Mouse (Mus musculus): ENCODE results near the gene Polr2l.

Polr2l gene

DNA sequence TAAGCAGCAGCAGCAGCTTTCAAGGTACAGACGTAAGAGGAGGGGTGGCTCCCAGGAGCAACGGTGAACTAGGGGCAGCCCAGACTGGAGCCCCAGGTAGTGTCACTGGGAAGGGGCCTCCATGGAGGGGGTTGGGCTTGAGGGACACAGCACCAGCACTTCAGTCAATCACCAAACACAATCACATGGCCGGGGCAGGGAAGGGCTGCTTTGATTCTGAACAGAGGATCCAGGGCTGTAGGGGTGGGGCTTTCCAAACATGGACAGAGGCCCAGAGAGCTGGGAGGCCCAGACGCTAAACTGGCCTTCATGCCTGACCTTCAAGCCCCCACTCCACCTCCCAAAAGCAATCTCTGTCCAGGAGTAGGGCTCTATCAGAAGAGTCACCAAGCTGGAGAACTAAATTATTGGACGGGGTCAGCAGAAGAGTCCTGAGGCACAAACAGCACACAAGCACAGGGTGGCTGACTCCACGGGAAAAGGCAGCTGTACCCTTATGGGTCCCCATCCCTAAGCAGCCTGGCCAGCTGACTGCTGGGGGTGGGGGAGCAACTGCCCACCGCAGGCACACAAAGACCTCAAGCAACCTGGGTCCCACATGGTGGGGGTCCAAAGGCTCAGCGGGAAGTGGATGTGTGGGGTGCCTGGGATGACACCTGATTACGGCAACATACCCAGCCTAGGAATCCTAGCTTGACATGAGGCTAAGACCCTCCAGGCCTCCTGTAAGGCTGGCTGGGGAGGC, 44.9 kb downstream of the Polr2l start:
- ChIA-PET CTCF (interaction anchor here in 3 of 4 experiments (0.6 to 4.1 kb wide), 8 partner anchors 9 to 100 kb away, joined by 3 to 22 read pairs (median 5); partner anchors contain the start of genes Eps8l2 (in 1 of the 3), Pidd1 (in 1 of the 3) and Slc25a22 (in 1 of the 3)), POLR2A (interaction anchor here in 3 of 4 experiments (0.6 to 21.5 kb wide), 23 partner anchors 9 to 366 kb away, joined by 3 to 465 read pairs (median 4); partner anchors contain the start of genes Gatd1 (in 2 of the 3), Pidd1 (in 2 of the 3), Rplp2 (in 2 of the 3) and Cd151 (in 1 of the 3))

DNA sequence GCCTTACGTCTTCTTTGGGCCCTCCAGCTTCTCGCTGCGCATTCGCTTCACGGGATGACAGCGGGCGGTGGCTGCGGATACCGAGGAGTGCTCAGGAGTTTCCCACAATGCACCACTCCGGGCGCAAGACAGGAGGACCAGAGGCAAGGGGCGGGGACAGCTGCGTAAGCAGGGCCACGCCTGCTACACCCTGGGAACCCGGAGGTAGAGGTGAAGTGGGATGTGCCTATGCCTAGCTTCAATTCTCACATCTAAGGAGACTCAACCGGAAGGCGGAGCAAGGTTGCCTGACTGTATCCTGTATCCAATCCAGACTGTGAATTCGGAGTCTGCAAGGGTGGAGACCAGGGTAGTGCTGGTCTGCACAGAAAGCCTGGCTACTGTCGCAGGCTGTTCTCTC, 45.6 kb downstream of the Polr2l start, which contains the start of gene Cend1:
Gene Cend1, minus strand, starts transcription at position 182 of the 400 bp plus-strand sequence.
- ChIA-PET CTCF (interaction anchor here (0.6 to 4.1 kb wide), 13 partner anchors 10 to 282 kb away, joined by 3 to 22 read pairs (median 4); partner anchors contain the start of genes Eps8l2 (in 1 of the 4), Pidd1 (in 1 of the 4), Rassf7 (in 1 of the 4) and Slc25a22 (in 1 of the 4)), POLR2A (interaction anchor here in 3 of 4 experiments (0.5 to 21.5 kb wide), 31 partner anchors 8 to 366 kb away, joined by 3 to 465 read pairs (median 4); partner anchors contain the start of genes Gatd1 (in 2 of the 3), Pidd1 (in 2 of the 3), Rplp2 (in 2 of the 3) and Slc25a22 (in 2 of the 3))

DNA sequence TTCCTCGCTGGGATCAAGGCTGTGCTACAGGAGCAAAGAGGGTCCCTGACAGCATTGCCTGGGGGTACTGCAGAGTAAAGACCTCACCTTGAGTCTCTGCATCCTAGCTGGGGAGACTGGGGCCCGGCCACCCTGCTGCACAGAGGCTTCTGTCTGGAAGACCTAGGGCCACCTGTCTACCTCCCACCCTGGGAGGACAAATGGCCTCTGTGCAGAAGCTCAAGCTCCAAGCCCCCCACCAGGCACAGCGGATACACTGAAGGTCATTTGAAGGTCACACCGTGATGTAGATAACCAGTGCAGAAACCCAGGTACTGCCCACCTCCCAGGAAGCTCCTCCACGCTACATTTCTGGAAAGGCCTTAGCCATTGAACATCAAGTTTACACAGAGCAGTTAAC, 46.2 kb downstream of the Polr2l start:
- ChIA-PET POLR2A (interaction anchor here in 3 of 4 experiments (0.5 to 21.5 kb wide), 32 partner anchors 9 to 365 kb away, joined by 3 to 465 read pairs (median 4); partner anchors contain the start of genes Gatd1 (in 2 of the 3), Pidd1 (in 2 of the 3), Rplp2 (in 2 of the 3) and Slc25a22 (in 2 of the 3)), CTCF (interaction anchor here in 3 of 4 experiments (0.6 to 4.1 kb wide), 11 partner anchors 9 to 282 kb away, joined by 3 to 22 read pairs (median 4); partner anchors contain the start of genes Pidd1 (in 1 of the 3), Rassf7 (in 1 of the 3), Slc25a22 (in 1 of the 3) and Taldo1 (in 1 of the 3))

DNA sequence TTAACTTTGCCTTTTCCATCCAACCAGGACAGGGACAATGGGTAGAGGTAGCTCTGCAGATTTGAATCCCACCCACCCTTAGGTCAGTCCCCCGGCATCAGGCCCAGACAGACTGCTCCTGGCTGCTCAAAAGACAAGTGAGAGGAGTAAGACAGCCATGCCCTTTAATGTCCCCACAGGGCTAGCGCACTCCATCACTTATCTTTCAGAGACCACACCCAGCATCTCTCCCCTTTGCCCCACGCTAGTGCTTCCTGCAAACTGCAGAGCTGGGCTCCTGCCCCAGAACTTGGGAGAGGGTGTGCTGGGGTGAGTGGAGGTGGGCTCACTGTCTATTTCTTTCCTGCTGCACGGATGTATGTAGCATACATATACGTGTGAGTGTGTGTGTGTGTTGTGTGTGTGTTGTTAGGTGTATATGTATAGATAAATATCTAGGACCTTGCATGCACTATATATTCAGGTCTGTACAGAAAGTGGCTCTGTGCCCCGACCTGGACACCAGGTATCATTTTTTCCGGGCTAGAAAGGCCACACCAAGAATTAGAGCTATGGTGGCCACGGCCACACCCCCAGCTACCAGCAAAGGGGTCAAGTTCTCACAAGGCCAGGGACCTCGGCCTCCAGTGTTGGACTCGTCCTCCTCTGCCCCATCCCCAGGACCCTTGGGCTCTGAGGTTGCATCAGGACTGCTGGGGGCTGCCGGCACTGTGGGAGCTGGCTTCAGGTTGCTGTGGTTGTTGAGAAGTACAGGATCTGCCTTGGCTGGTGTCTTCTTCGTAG, 47.8 kb downstream of the Polr2l start:
- CTCF ChIA-PET = interaction anchor here (0.6 to 4.1 kb wide), 7 partner anchors 12 to 376 kb away, joined by 3 to 22 read pairs (median 4); partner anchors contain the start of genes Cd151 (in 1 of the 4) and Slc25a22 (in 1 of the 4)
- POLR2A ChIA-PET = interaction anchor here in 3 of 4 experiments (0.5 to 21.5 kb wide), 16 partner anchors 7 to 199 kb away, joined by 3 to 465 read pairs (median 6); partner anchors contain the start of genes Rplp2 (in 3 of the 3), Cracr2b (in 2 of the 3), Taldo1 (in 2 of the 3) and Cd151 (in 1 of the 3)

DNA sequence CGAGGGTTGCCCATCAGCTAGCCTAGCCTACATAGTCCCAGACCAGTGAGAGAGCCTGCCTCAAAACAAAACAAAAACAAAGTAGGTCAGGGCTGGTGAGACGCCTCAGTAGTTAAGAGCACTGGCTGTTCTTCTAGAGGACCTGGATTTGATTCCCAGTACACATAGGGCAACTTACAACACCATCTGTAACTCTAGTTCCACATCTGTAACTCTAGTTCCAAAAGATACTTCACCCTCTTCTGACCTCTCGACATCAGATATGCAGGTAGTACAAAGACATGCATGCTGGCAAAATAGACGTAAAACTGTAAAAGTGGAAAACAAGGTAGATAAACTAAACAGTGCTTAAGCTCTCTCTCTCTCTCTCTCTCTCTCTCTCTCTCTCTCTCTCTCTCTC, 51.1 kb downstream of the Polr2l start:
- CTCF ChIA-PET = no interaction called here

More for the DNA sequence above, 51.1 kb downstream of the Polr2l start:
- POLR2A ChIA-PET = interaction anchor here in 1 of 4 experiments (0.6 to 21.5 kb wide), 2 partner anchors 35 to 147 kb away, joined by 3 to 465 read pairs; partner anchors contain the start of genes Cd151, Cracr2b, Pnpla2 and Rplp2

Data from embryonic stem cell, embryonic (primary cell).